Mouse (Mus musculus): ENCODE measurements around the gene 4930503B20Rik. TPM values are rescaled to one million over a fixed set of nuclear protein-coding genes. Genes with fewer than 3 reads are reported as not detected.

The 4930503B20Rik gene
- not detected in 2 replicates for polyA plus RNA-seq (2016; fragmentation: Nextera tagmentation; extraction: Ambion mirVana)

GRCm38 (mm10) chr3:146651217-146651616 is at the start of gene 4930503B20Rik:
Gene 4930503B20Rik (minus strand): TSS chr3:146651317.
- H3K27me3 ChIP-seq (ENCODE audit: poor library complexity, severe bottlenecking), result no peaks in the 10 kb centered on the region
- no peak for DNase-seq (ENCODE audit: extremely low spot score, low spot score)
- H3K4me3 ChIP-seq, result no peak within 1 kb of the TSS
- no peak within 1 kb of the TSS for H3K27ac ChIP-seq
- WGBS, result 95% methylated on average over 3 of the region's 3 CpGs
- H3K36me3 ChIP-seq (replicated peaks), result no peaks in the 10 kb centered on the region
- H3K9me3 ChIP-seq, result no peaks in the 10 kb centered on the region
- H3K4me1 ChIP-seq, result 0 out of 2 replicates have a peak, but pooled peaks cover 8% of the 10 kb centered on the region

- H3K36me3 ChIP-seq (replicated peaks), result no peaks in the 10 kb centered on the region
- H3K4me1 ChIP-seq, result peaks cover 12% of the 10 kb centered on the region
- H3K27me3 ChIP-seq (ENCODE audit: poor library complexity, severe bottlenecking), result no peaks in the 10 kb centered on the region
- no peak for DNase-seq (ENCODE audit: extremely low spot score, low spot score)
- H3K9me3 ChIP-seq, result no peaks in the 10 kb centered on the region
- no peak overlapping the region for H3K27ac ChIP-seq
- WGBS, result 86% methylated on average over 11 of the region's 11 CpGs
- H3K4me3 ChIP-seq, result no peak overlapping the region
These were observed 48.9 kb upstream of the 4930503B20Rik start for GRCm38 (mm10) chr3:146700051-146700450.

- peaks cover 12% of the 10 kb centered on the region for H3K4me1 ChIP-seq
- H3K27ac ChIP-seq, result no peak overlapping the region
- no peaks in the 10 kb centered on the region for H3K9me3 ChIP-seq
- 82% methylated on average over 11 of the region's 11 CpGs for WGBS
- H3K36me3 ChIP-seq (replicated peaks), result no peaks in the 10 kb centered on the region
- no peak for DNase-seq (ENCODE audit: extremely low spot score, low spot score)
- no peaks in the 10 kb centered on the region for H3K27me3 ChIP-seq (ENCODE audit: poor library complexity, severe bottlenecking)
- no peak overlapping the region for H3K4me3 ChIP-seq
These were observed 47.9 kb upstream of the 4930503B20Rik start for GRCm38 (mm10) chr3:146698982-146699381.

- Histone ChIP-seq H3K4me1 (no peaks in the 10 kb centered on the region), H3K27ac (no peak overlapping the region), H3K4me3 (no peak overlapping the region), H3K27me3 (ENCODE audit: poor library complexity, severe bottlenecking) (no peaks in the 10 kb centered on the region), H3K9me3 (no peaks in the 10 kb centered on the region), H3K36me3 (replicated peaks) (no peaks in the 10 kb centered on the region)
- DNase-seq (ENCODE audit: extremely low spot score, low spot score), result no peak
- 85% methylated on average over 5 of the region's 5 CpGs for WGBS
These were observed 41.4 kb upstream of the 4930503B20Rik start for GRCm38 (mm10) chr3:146692547-146692946.

GRCm38 (mm10) chr3:146687121-146687725 is 36.1 kb upstream of the 4930503B20Rik start:
- H3K9me3 ChIP-seq, result no peaks in the 10 kb centered on the region
- DNase-seq (ENCODE audit: extremely low spot score, low spot score), result no peak
- WGBS, result 78% methylated on average over 4 of the region's 4 CpGs

GRCm38 (mm10) chr3:146686428-146686827 is 35.3 kb upstream of the 4930503B20Rik start:
- Histone ChIP-seq H3K9me3 (no peaks in the 10 kb centered on the region), H3K27ac (no peak overlapping the region), H3K27me3 (ENCODE audit: poor library complexity, severe bottlenecking) (peaks cover 33% of the 10 kb centered on the region), H3K4me1 (peaks cover 25% of the 10 kb centered on the region), H3K4me3 (no peak overlapping the region), H3K36me3 (replicated peaks) (no peaks in the 10 kb centered on the region)
- WGBS, result 88% methylated on average over 8 of the region's 8 CpGs
- DNase-seq (ENCODE audit: extremely low spot score, low spot score), result no peak

More at GRCm38 (mm10) chr3:146687121-146687725, 36.1 kb upstream of the 4930503B20Rik start:
- peaks cover 33% of the 10 kb centered on the region for H3K27me3 ChIP-seq (ENCODE audit: poor library complexity, severe bottlenecking)
- no peak overlapping the region for H3K4me3 ChIP-seq
- H3K27ac ChIP-seq, result no peak overlapping the region
- no peaks in the 10 kb centered on the region for H3K36me3 ChIP-seq (replicated peaks)
- peaks cover 19% of the 10 kb centered on the region for H3K4me1 ChIP-seq

GRCm38 (mm10) chr3:146684811-146685675 is 33.9 kb upstream of the 4930503B20Rik start, which contains the start of gene Samd13:
Gene Samd13 (minus strand): TSS chr3:146685592.
- Histone ChIP-seq H3K27me3 (ENCODE audit: poor library complexity, severe bottlenecking) (peaks cover 33% of the 10 kb centered on the region), H3K4me3 (peak within 1 kb of the TSS; percentile 63), H3K9me3 (no peaks in the 10 kb centered on the region), H3K27ac (peak within 1 kb of the TSS; percentile 87), H3K4me1 (peaks cover 25% of the 10 kb centered on the region), H3K36me3 (replicated peaks) (no peaks in the 10 kb centered on the region)
- 4% methylated on average over 50 of the region's 50 CpGs for WGBS
- DNase-seq (ENCODE audit: extremely low spot score, low spot score), result peak; percentile 77

GRCm38 (mm10) chr3:146683095-146683494 is 32.0 kb upstream of the 4930503B20Rik start:
- Histone ChIP-seq H3K4me1 (peaks cover 25% of the 10 kb centered on the region), H3K4me3 (no peak overlapping the region), H3K9me3 (no peaks in the 10 kb centered on the region), H3K27me3 (ENCODE audit: poor library complexity, severe bottlenecking) (peaks cover 33% of the 10 kb centered on the region), H3K36me3 (replicated peaks) (no peaks in the 10 kb centered on the region), H3K27ac (no peak overlapping the region)
- 89% methylated on average over 2 of the region's 2 CpGs for WGBS
- DNase-seq (ENCODE audit: extremely low spot score, low spot score), result no peak

GRCm38 (mm10) chr3:146682140-146682651 is 31.1 kb upstream of the 4930503B20Rik start:
- Histone ChIP-seq H3K4me3 (no peak overlapping the region), H3K27me3 (ENCODE audit: poor library complexity, severe bottlenecking) (peaks cover 33% of the 10 kb centered on the region), H3K36me3 (replicated peaks) (no peaks in the 10 kb centered on the region), H3K27ac (0 out of 2 replicates have a peak overlapping the region, but pooled peaks have one; percentile 0), H3K9me3 (no peaks in the 10 kb centered on the region), H3K4me1 (peaks cover 25% of the 10 kb centered on the region)
- WGBS, result 67% methylated on average over 13 of the region's 13 CpGs
- no peak for DNase-seq (ENCODE audit: extremely low spot score, low spot score)

GRCm38 (mm10) chr3:146681696-146682095 is 30.6 kb upstream of the 4930503B20Rik start:
- Histone ChIP-seq H3K27ac (no peak overlapping the region), H3K4me1 (peaks cover 25% of the 10 kb centered on the region), H3K4me3 (no peak overlapping the region), H3K27me3 (ENCODE audit: poor library complexity, severe bottlenecking) (peaks cover 33% of the 10 kb centered on the region), H3K36me3 (replicated peaks) (no peaks in the 10 kb centered on the region), H3K9me3 (no peaks in the 10 kb centered on the region)
- WGBS, result 93% methylated on average over 8 of the region's 8 CpGs
- DNase-seq (ENCODE audit: extremely low spot score, low spot score), result no peak

GRCm38 (mm10) chr3:146680625-146681024 is 29.5 kb upstream of the 4930503B20Rik start:
- H3K4me3 ChIP-seq, result no peak overlapping the region
- no peaks in the 10 kb centered on the region for H3K9me3 ChIP-seq
- H3K36me3 ChIP-seq (replicated peaks), result no peaks in the 10 kb centered on the region
- DNase-seq (ENCODE audit: extremely low spot score, low spot score), result no peak
- WGBS, result 90% methylated on average over 13 of the region's 13 CpGs
- no peak overlapping the region for H3K27ac ChIP-seq
- peaks cover 23% of the 10 kb centered on the region for H3K27me3 ChIP-seq (ENCODE audit: poor library complexity, severe bottlenecking)
- H3K4me1 ChIP-seq, result peaks cover 25% of the 10 kb centered on the region

GRCm38 (mm10) chr3:146679646-146680045 is 28.5 kb upstream of the 4930503B20Rik start:
- Histone ChIP-seq H3K9me3 (no peaks in the 10 kb centered on the region), H3K27ac (no peak overlapping the region), H3K4me3 (no peak overlapping the region), H3K36me3 (replicated peaks) (no peaks in the 10 kb centered on the region), H3K27me3 (ENCODE audit: poor library complexity, severe bottlenecking) (peaks cover 16% of the 10 kb centered on the region), H3K4me1 (peaks cover 15% of the 10 kb centered on the region)
- DNase-seq (ENCODE audit: extremely low spot score, low spot score), result no peak
- WGBS, result 94% methylated on average over 16 of the region's 16 CpGs

- Histone ChIP-seq H3K27me3 (ENCODE audit: poor library complexity, severe bottlenecking) (no peaks in the 10 kb centered on the region), H3K9me3 (no peaks in the 10 kb centered on the region), H3K4me1 (no peaks in the 10 kb centered on the region), H3K27ac (no peak overlapping the region), H3K36me3 (replicated peaks) (no peaks in the 10 kb centered on the region), H3K4me3 (no peak overlapping the region)
- no peak for DNase-seq (ENCODE audit: extremely low spot score, low spot score)
- 94% methylated on average over 4 of the region's 4 CpGs for WGBS
These were observed 25.1 kb upstream of the 4930503B20Rik start for GRCm38 (mm10) chr3:146676193-146676592.
